Mouse (Mus musculus) heart, embryonic 12.5 days (tissue): Measurements from ENCODE around the gene Wfdc6b. TPM values are rescaled to one million over a fixed set of nuclear protein-coding genes. Genes with fewer than 3 reads are reported as not detected.

ENCODE experiments used
- polyA plus RNA-seq: library from polyadenylated mRNA; unstranded; fragments of >200 nt; fragmentation: Nextera tagmentation; extraction: Ambion mirVana; gene quantifications from 2 replicates; pipeline ENCODE4 v1.2.1, GENCODE M21; 2016

Wfdc6b gene
- polyA plus RNA-seq, 1 experiment from 2014 or later = not detected

Other genes with a start within 250 kb of the Wfdc6b start
- 0.44 and 1.2 TPM in 2 replicates for gene Slpi, start 224.4 kb upstream of the Wfdc6b start, polyA plus RNA-seq
- 0.19 and 0.28 TPM in 2 replicates for gene Rbpjl, start 210.4 kb upstream of the Wfdc6b start, polyA plus RNA-seq
- gene Matn4, start 208.4 kb upstream of the Wfdc6b start, polyA plus RNA-seq = 6.2 and 6.4 TPM in 2 replicates
- gene Sdc4, start 169.6 kb upstream of the Wfdc6b start, polyA plus RNA-seq = 40.1 and 40.6 TPM in 2 replicates
- 36.4 and 40.3 TPM in 2 replicates for gene Sys1, start 156.6 kb upstream of the Wfdc6b start, polyA plus RNA-seq
- 11.8 and 16.9 TPM in 2 replicates for gene Gm20458, start 152.6 kb upstream of the Wfdc6b start, polyA plus RNA-seq
- 0.19 TPM in 1 of 2 replicates, not detected in the other for gene Trp53tg5, start 139.8 kb upstream of the Wfdc6b start, polyA plus RNA-seq
- gene Dbndd2, start 127.4 kb upstream of the Wfdc6b start, polyA plus RNA-seq = 7.3 and 11.3 TPM in 2 replicates
- gene Pigt, start 116.0 kb upstream of the Wfdc6b start, polyA plus RNA-seq = 53.4 and 54.3 TPM in 2 replicates
- gene Wfdc2, start 51.1 kb upstream of the Wfdc6b start, polyA plus RNA-seq = 3.1 and 3.3 TPM in 2 replicates
- gene Spint3, start 40.1 kb upstream of the Wfdc6b start, polyA plus RNA-seq = not detected in 2 replicates
- gene Wfdc6a, start 28.1 kb upstream of the Wfdc6b start, polyA plus RNA-seq = 0.29 and 0.32 TPM in 2 replicates
- gene Eppin, start 19.9 kb upstream of the Wfdc6b start, polyA plus RNA-seq = not detected in 2 replicates
- gene Wfdc8, start 104 bp downstream of the Wfdc6b start, polyA plus RNA-seq = not detected in 2 replicates
- gene Wfdc16, start 25.3 kb downstream of the Wfdc6b start, polyA plus RNA-seq = not detected in 2 replicates
- not detected in 2 replicates for gene Wfdc10, start 42.5 kb downstream of the Wfdc6b start, polyA plus RNA-seq
- not detected in 2 replicates for gene Wfdc9, start 43.1 kb downstream of the Wfdc6b start, polyA plus RNA-seq
- not detected in 2 replicates for gene Wfdc11, start 60.6 kb downstream of the Wfdc6b start, polyA plus RNA-seq
- not detected in 2 replicates for gene Wfdc13, start 71.6 kb downstream of the Wfdc6b start, polyA plus RNA-seq
- 0.35 TPM in 1 of 2 replicates, not detected in the other for gene Spint4, start 85.0 kb downstream of the Wfdc6b start, polyA plus RNA-seq
- not detected in 2 replicates for gene Spint5, start 101.8 kb downstream of the Wfdc6b start, polyA plus RNA-seq
- 0.32 and 0.71 TPM in 2 replicates for gene Wfdc3, start 132.4 kb downstream of the Wfdc6b start, polyA plus RNA-seq
- 62.9 and 71.0 TPM in 2 replicates for gene Dnttip1, start 132.5 kb downstream of the Wfdc6b start, polyA plus RNA-seq
- 455 and 459 TPM in 2 replicates for gene Ube2c, start 156.4 kb downstream of the Wfdc6b start, polyA plus RNA-seq
- gene Tnnc2, start 166.4 kb downstream of the Wfdc6b start, polyA plus RNA-seq = 0.36 and 1.6 TPM in 2 replicates
- 30.8 and 31.7 TPM in 2 replicates for gene Snx21, start 172.3 kb downstream of the Wfdc6b start, polyA plus RNA-seq
- 14.9 and 16.1 TPM in 2 replicates for gene Acot8, start 191.4 kb downstream of the Wfdc6b start, polyA plus RNA-seq
- gene Zswim3, start 191.6 kb downstream of the Wfdc6b start, polyA plus RNA-seq = 5.4 and 6.7 TPM in 2 replicates
- 9.8 and 10.1 TPM in 2 replicates for gene Zswim1, start 209.2 kb downstream of the Wfdc6b start, polyA plus RNA-seq
- gene Spata25, start 215.0 kb downstream of the Wfdc6b start, polyA plus RNA-seq = not detected in 2 replicates
- 169 and 175 TPM in 2 replicates for gene Ctsa, start 219.4 kb downstream of the Wfdc6b start, polyA plus RNA-seq
- gene Neurl2, start 219.9 kb downstream of the Wfdc6b start, polyA plus RNA-seq = 45.0 and 45.5 TPM in 2 replicates
- 9.7 and 9.9 TPM in 2 replicates for gene Pltp, start 244.2 kb downstream of the Wfdc6b start, polyA plus RNA-seq